Mouse (Mus musculus) MEL (cell line): ENCODE measurements at regions not wholly inside any gene's neighbourhood (a gene's known extent, or its start where the extent isn't known, plus 50 kb on each side); places are given as distances from the start of the nearest gene placed in this dataset.

Source experiments
- DNase-seq: peaks from one replicate; pipeline ENCODE4 v3.0.0; 2011; ENCODE audit warnings: low read depth, low spot score
- H3K27ac ChIP-seq: 2 replicates; pipeline ENCODE4 v1.5.1; 2012; ENCODE audit warnings: low read depth, mild to moderate bottlenecking, control low read depth, low read length, moderate library complexity; ENCODE audit not compliant: control insufficient read depth
- H3K27me3 ChIP-seq, 2 experiments: fragments of 150-350 bp in 1 of 2; sonication (generic) in 1 of 2; 2 replicates each; pipeline ENCODE4 v1.6.1; 2012; ENCODE audit warnings: low read length in 2 of 2, mild to moderate bottlenecking in 2 of 2, improper control_type of control experiment in 1 of 2, moderate library complexity in 1 of 2; ENCODE audit not compliant: insufficient read depth in 2 of 2, control insufficient read depth in 1 of 2
- H3K36me3 ChIP-seq, 2 experiments: 2 replicates each; pipeline ENCODE4 v1.6.1; 2012 to 2014; ENCODE audit warnings: low read length in 2 of 2, improper control_type of control experiment in 1 of 2, inconsistent platforms in 1 of 2, mild to moderate bottlenecking in 1 of 2; ENCODE audit not compliant: insufficient read depth in 2 of 2, control insufficient read depth in 1 of 2
- H3K4me1 ChIP-seq, 2 experiments: fragments of 150-350 bp in 1 of 2; sonication (generic) in 1 of 2; 2 replicates each; pipeline ENCODE4 v1.6.1; 2012; ENCODE audit warnings: low read length in 2 of 2, improper control_type of control experiment in 1 of 2, mild to moderate bottlenecking in 1 of 2; ENCODE audit not compliant: insufficient read depth in 2 of 2, control insufficient read depth in 1 of 2
- H3K4me3 ChIP-seq, 2 experiments: fragments of 150-350 bp in 1 of 2; sonication (generic) in 1 of 2; 2 replicates each; pipeline ENCODE4 v1.5.1; 2012; ENCODE audit warnings: low read depth in 2 of 2, low read length in 2 of 2, mild to moderate bottlenecking in 2 of 2, moderate library complexity in 2 of 2, control low read depth in 1 of 2, improper control_type of control experiment in 1 of 2; ENCODE audit not compliant: control insufficient read depth in 1 of 2, insufficient read depth in 1 of 2
- H3K79me2 ChIP-seq: 2 replicates; pipeline ENCODE4 v1.6.1; 2012; ENCODE audit warnings: mild to moderate bottlenecking, low read length, moderate library complexity; ENCODE audit not compliant: control insufficient read depth, poor library complexity, insufficient read depth
- H3K9ac ChIP-seq: 2 replicates; pipeline ENCODE4 v1.6.1; 2012; ENCODE audit warnings: low read depth, mild to moderate bottlenecking, control low read depth, low read length, moderate library complexity; ENCODE audit not compliant: control insufficient read depth, poor library complexity, severe bottlenecking
- H3K9me3 ChIP-seq: fragments of 150-350 bp; sonication (generic); replicated peaks from 2 replicates; pipeline ENCODE4 v1.6.1; 2012; ENCODE audit warnings: mild to moderate bottlenecking, low read length, improper control_type of control experiment, moderate library complexity; ENCODE audit not compliant: insufficient read depth
- BHLHE40 ChIP-seq: IDR thresholded peaks from 2 replicates; pipeline ENCODE4 v1.6.1; 2012; ENCODE audit warnings: low read depth, mild to moderate bottlenecking, inconsistent platforms, low read length, improper control_type of control experiment, borderline replicate concordance
- CHD2 ChIP-seq: IDR thresholded peaks from 2 replicates; pipeline ENCODE4 v1.6.1; 2011; ENCODE audit warnings: low read length, improper control_type of control experiment
- CTCF ChIP-seq, 3 experiments: IDR thresholded peaks in 2 of 3; conservative IDR thresholded peaks in 1 of 3; 2 replicates each; pipeline ENCODE4 v1.5.1; 2011 to 2012; ENCODE audit warnings: low read length in 3 of 3, low read depth in 2 of 3, mild to moderate bottlenecking in 2 of 3, improper control_type of control experiment in 1 of 3, inconsistent platforms in 1 of 3, mixed read lengths in 1 of 3, moderate library complexity in 1 of 3; ENCODE audit not compliant: control insufficient read depth in 1 of 3, insufficient read depth in 1 of 3, poor library complexity in 1 of 3, severe bottlenecking in 1 of 3
- E2F4 ChIP-seq: IDR thresholded peaks from 2 replicates; pipeline ENCODE4 v1.6.1; 2011; ENCODE audit warnings: low read depth, low read length, improper control_type of control experiment, borderline replicate concordance
- ELF1 ChIP-seq: IDR thresholded peaks from 2 replicates; pipeline ENCODE4 v1.6.1; 2014; ENCODE audit warnings: low read depth, mild to moderate bottlenecking, inconsistent platforms, low read length, improper control_type of control experiment, moderate library complexity
- EP300 ChIP-seq, 2 experiments: IDR thresholded peaks; 2 replicates each; pipeline ENCODE4 v1.6.1; 2011; ENCODE audit warnings: improper control_type of control experiment in 2 of 2, low read length in 2 of 2, low read depth in 1 of 2, mild to moderate bottlenecking in 1 of 2
- ETS1 ChIP-seq: IDR thresholded peaks from 2 replicates; pipeline ENCODE4 v1.6.1; 2012; ENCODE audit warnings: low read depth, mild to moderate bottlenecking, inconsistent platforms, low read length, improper control_type of control experiment, moderate library complexity
- GABPA ChIP-seq: IDR thresholded peaks from 2 replicates; pipeline ENCODE4 v1.6.1; 2012; ENCODE audit warnings: low read depth, mild to moderate bottlenecking, inconsistent platforms, low read length, improper control_type of control experiment, moderate library complexity
- GATA1 ChIP-seq: IDR thresholded peaks from 2 replicates; pipeline ENCODE4 v1.6.1; 2011; ENCODE audit warnings: low read depth, low read length, improper control_type of control experiment
- HCFC1 ChIP-seq: IDR thresholded peaks from 2 replicates; pipeline ENCODE4 v1.6.1; 2012; ENCODE audit warnings: low read depth, mild to moderate bottlenecking, inconsistent platforms, low read length, improper control_type of control experiment, moderate library complexity
- JUND ChIP-seq: IDR thresholded peaks from 2 replicates; pipeline ENCODE4 v1.6.1; 2011; ENCODE audit warnings: low read depth, mild to moderate bottlenecking, improper control_type of control experiment, low read length
- KAT2A ChIP-seq: conservative IDR thresholded peaks from 2 replicates; pipeline ENCODE4 v1.6.1; 2012; ENCODE audit warnings: low read depth, low read length, improper control_type of control experiment, inconsistent platforms
- MAX ChIP-seq: IDR thresholded peaks from 2 replicates; pipeline ENCODE4 v1.6.1; 2011; ENCODE audit warnings: low read length, improper control_type of control experiment
- MYB ChIP-seq: IDR thresholded peaks from 2 replicates; pipeline ENCODE4 v1.6.1; 2011; ENCODE audit warnings: mild to moderate bottlenecking, low read depth, low read length, improper control_type of control experiment
- MYC ChIP-seq: IDR thresholded peaks from 2 replicates; pipeline ENCODE4 v1.6.1; 2011; ENCODE audit warnings: low read depth, mild to moderate bottlenecking, low read length, improper control_type of control experiment, moderate library complexity
- NELFE ChIP-seq: IDR thresholded peaks from 2 replicates; pipeline ENCODE4 v1.6.1; 2011; ENCODE audit warnings: low read depth, low read length, improper control_type of control experiment
- POLR2AphosphoS2 ChIP-seq: IDR thresholded peaks from 2 replicates; pipeline ENCODE4 v1.6.1; 2011; ENCODE audit warnings: low read length, improper control_type of control experiment
- RAD21 ChIP-seq: IDR thresholded peaks from 2 replicates; pipeline ENCODE4 v1.6.1; 2011; ENCODE audit warnings: mild to moderate bottlenecking, low read depth, low read length, improper control_type of control experiment
- SIN3A ChIP-seq: IDR thresholded peaks from 2 replicates; pipeline ENCODE4 v1.6.1; 2012; ENCODE audit warnings: low read length, improper control_type of control experiment, inconsistent platforms
- TBP ChIP-seq: IDR thresholded peaks from 2 replicates; pipeline ENCODE4 v1.8.0; 2011; ENCODE audit warnings: low read depth, low read length, improper control_type of control experiment
- USF1 ChIP-seq: IDR thresholded peaks from 2 replicates; pipeline ENCODE4 v1.6.1; 2014; ENCODE audit warnings: low read depth, mild to moderate bottlenecking, inconsistent platforms, low read length, improper control_type of control experiment, moderate library complexity
- USF2 ChIP-seq, 2 experiments: IDR thresholded peaks; 2 replicates each; pipeline ENCODE4 v1.6.1; 2011 to 2012; ENCODE audit warnings: improper control_type of control experiment in 2 of 2, low read length in 2 of 2, borderline replicate concordance in 1 of 2, inconsistent platforms in 1 of 2, low read depth in 1 of 2, mild to moderate bottlenecking in 1 of 2; ENCODE audit not compliant: insufficient read depth in 1 of 2
- ZC3H11A ChIP-seq: IDR thresholded peaks from 2 replicates; pipeline ENCODE4 v1.6.1; 2012; ENCODE audit warnings: low read depth, mild to moderate bottlenecking, inconsistent platforms, low read length, improper control_type of control experiment
- ZKSCAN1 ChIP-seq: IDR thresholded peaks from 2 replicates; pipeline ENCODE4 v1.6.1; 2012; ENCODE audit warnings: low read depth, mild to moderate bottlenecking, inconsistent platforms, low read length, improper control_type of control experiment, moderate library complexity
- ZMIZ1 ChIP-seq: IDR thresholded peaks from 2 replicates; pipeline ENCODE4 v1.6.1; 2012; ENCODE audit warnings: low read depth, mild to moderate bottlenecking, inconsistent platforms, low read length, improper control_type of control experiment, moderate library complexity

GRCm38 (mm10) chr6:66466757-66467156, 68.4 kb upstream of the Mad2l1 start (continued):
- TF ChIP-seq USF2 (IDR thresholded peaks at IDR 0.05; ENCODE audit: borderline replicate concordance in 1 of 2, insufficient read depth in 1 of 2, low read depth in 1 of 2, low read length in 2 of 2) (no peak), GATA1 (no peak), SIN3A (no peak), BHLHE40 (no peak), ETS1 (no peak), ELF1 (no peak), POLR2AphosphoS2 (no peak), ZMIZ1 (no peak), MYB (no peak), CTCF (IDR thresholded peaks at IDR 0.05 in 2 of 3, conservative IDR thresholded peaks at IDR 0.05 in 1 of 3; ENCODE audit: control insufficient read depth in 1 of 3, insufficient read depth in 1 of 3, low read depth in 2 of 3, low read length in 3 of 3, poor library complexity in 1 of 3, severe bottlenecking in 1 of 3) (peak; percentile 36 to 78 (median 40); a peak in 5 of 6 replicates), JUND (no peak)

- H3K27me3 ChIP-seq = no peaks in the 10 kb centered on the region
- H3K9ac ChIP-seq = no peak overlapping the region
- DNase-seq = peak; percentile 18
- no peak for TF ChIP-seq ELF1
- TF ChIP-seq CTCF (IDR thresholded peaks at IDR 0.05 in 2 of 3, conservative IDR thresholded peaks at IDR 0.05 in 1 of 3; ENCODE audit: control insufficient read depth in 1 of 3, insufficient read depth in 1 of 3, low read depth in 2 of 3, low read length in 3 of 3, poor library complexity in 1 of 3, severe bottlenecking in 1 of 3) = peak in 2 of 3 experiments; percentile 1 to 11; a peak in 1 of 6 replicates
- no peak for TF ChIP-seq ZC3H11A
- no peaks in the 10 kb centered on the region for H3K36me3 ChIP-seq
- no peaks in the 10 kb centered on the region for H3K79me2 ChIP-seq
- H3K9me3 ChIP-seq = no peaks in the 10 kb centered on the region
- no peak overlapping the region for H3K27ac ChIP-seq
- no peak overlapping the region for H3K4me3 ChIP-seq
- no peaks in the 10 kb centered on the region for H3K4me1 ChIP-seq
Observed at GRCm38 (mm10) chr6:66470627-66471249, 64.5 kb upstream of the Mad2l1 start.

GRCm38 (mm10) chr6:66471786-66472185, 63.4 kb upstream of the Mad2l1 start:
- H3K27me3 ChIP-seq = no peaks in the 10 kb centered on the region
- H3K9me3 ChIP-seq = no peaks in the 10 kb centered on the region
- H3K36me3 ChIP-seq = no peaks in the 10 kb centered on the region
- DNase-seq = no peak
- TF ChIP-seq MAX (no peak), ZC3H11A (no peak), NELFE (no peak), GABPA (no peak), KAT2A (no peak), TBP (no peak), RAD21 (no peak), USF1 (no peak), HCFC1 (no peak), POLR2AphosphoS2 (no peak), ZMIZ1 (no peak), E2F4 (no peak), ZKSCAN1 (no peak), GATA1 (no peak), MYC (no peak), CTCF (IDR thresholded peaks at IDR 0.05 in 2 of 3, conservative IDR thresholded peaks at IDR 0.05 in 1 of 3; ENCODE audit: control insufficient read depth in 1 of 3, insufficient read depth in 1 of 3, low read depth in 2 of 3, low read length in 3 of 3, poor library complexity in 1 of 3, severe bottlenecking in 1 of 3) (no peak), EP300 (IDR thresholded peaks at IDR 0.05; ENCODE audit: low read depth in 1 of 2, low read length in 2 of 2) (no peak), CHD2 (no peak), SIN3A (no peak)
- no peak overlapping the region for H3K4me3 ChIP-seq
- no peak overlapping the region for H3K9ac ChIP-seq
- H3K79me2 ChIP-seq = no peaks in the 10 kb centered on the region
- H3K4me1 ChIP-seq = no peaks in the 10 kb centered on the region
- no peak overlapping the region for H3K27ac ChIP-seq
